Mouse (Mus musculus) liver, embryonic 11.5 days (tissue): ENCODE data around the gene Arv1. TPM values are rescaled to one million over a fixed set of nuclear protein-coding genes. Genes with fewer than 3 reads are reported as not detected.

Experiments
- ATAC-seq: fragments of 200-750 bp; cut with Nextera tagmentation; replicated peaks from 2 replicates; pipeline ENCODE4 v1.8.0; 2017; ENCODE audit warnings: moderate number of reproducible peaks, mild to moderate bottlenecking, moderate TSS enrichment, moderate library complexity; ENCODE audit not compliant: low FRiP score
- DNase-seq: peaks from one replicate; pipeline ENCODE4 v3.0.0-alpha.2; 2017; ENCODE audit warnings: low spot score
- H3K27ac ChIP-seq: fragments of 300-500 bp; sonication (generic); 2 replicates; pipeline ENCODE4 v1.5.1; 2014; ENCODE audit warnings: mild to moderate bottlenecking, low read depth, low read length, control low read depth
- H3K27me3 ChIP-seq: fragments of 300-500 bp; sonication (generic); replicated peaks from 2 replicates; pipeline ENCODE4 v1.6.1; 2014; ENCODE audit warnings: low read length, mixed read lengths; ENCODE audit not compliant: control insufficient read depth, insufficient read depth
- H3K36me3 ChIP-seq: fragments of 300-500 bp; sonication (generic); 2 replicates; pipeline ENCODE4 v1.6.1; 2014; ENCODE audit warnings: mild to moderate bottlenecking, low read length, moderate library complexity, mixed read lengths; ENCODE audit not compliant: control insufficient read depth, insufficient read depth
- H3K4me1 ChIP-seq: fragments of 300-500 bp; sonication (generic); replicated peaks from 2 replicates; pipeline ENCODE4 v1.6.1; 2014; ENCODE audit warnings: low read length, mixed read lengths; ENCODE audit not compliant: control insufficient read depth, insufficient read depth
- H3K4me2 ChIP-seq: fragments of 300-500 bp; sonication (generic); 2 replicates; pipeline ENCODE4 v1.6.1; 2014; ENCODE audit warnings: mild to moderate bottlenecking, control low read depth, moderate library complexity
- H3K4me3 ChIP-seq: fragments of 300-500 bp; sonication (generic); 2 replicates; pipeline ENCODE4 v1.5.1; 2014; ENCODE audit warnings: low read depth, low read length, control low read depth
- H3K9ac ChIP-seq: fragments of 300-500 bp; sonication (generic); 2 replicates; pipeline ENCODE4 v1.6.1; 2014; ENCODE audit warnings: low read depth, low read length, control low read depth
- H3K9me3 ChIP-seq: fragments of 300-500 bp; sonication (generic); 2 replicates; pipeline ENCODE4 v1.6.1; 2016; ENCODE audit warnings: low read length, inconsistent platforms, mixed read lengths; ENCODE audit not compliant: control insufficient read depth
- WGBS: fragments of 180-500 bp; shearing (Covaris S2); extraction: QIAGEN DNeasy Blood & Tissue Kit; methylation state at CpG from one replicate; pipeline ENCODE4 v1.1.7; 2014; 5-methylcytosine and 5-hydroxymethylcytosine counted together
- polyA plus RNA-seq: library from polyadenylated mRNA; unstranded; fragments of >200 nt; fragmentation: Nextera tagmentation; extraction: Ambion mirVana; gene quantifications from 2 replicates; pipeline ENCODE4 v1.2.1, GENCODE M21; 2014

Arv1 gene
- polyA plus RNA-seq, 1 experiment from 2014 or later: 23.3 TPM

DNA sequence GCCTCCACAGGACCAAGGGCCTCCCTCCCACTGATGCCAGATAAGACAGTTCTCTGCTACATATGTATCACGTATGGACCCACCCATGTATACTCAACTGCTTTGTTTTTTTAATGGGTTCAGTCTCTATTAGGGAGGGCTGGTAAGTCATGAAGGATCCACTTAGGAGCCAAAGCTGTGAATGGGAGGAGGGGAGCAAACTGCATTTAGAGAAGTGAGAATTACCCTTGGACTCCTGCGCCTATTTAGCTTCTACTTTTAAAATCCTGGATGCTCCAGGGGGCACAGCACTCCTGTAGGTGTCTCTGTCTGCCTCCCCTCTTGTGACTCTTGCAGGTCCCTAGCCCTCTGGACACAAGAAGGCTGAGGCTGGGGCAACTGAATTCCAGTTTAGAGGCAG is 34.2 kb downstream of the Arv1 start:
- Histone ChIP-seq H3K4me2 (no peak overlapping the region), H3K9ac (no peak overlapping the region), H3K27ac (no peak overlapping the region), H3K27me3 (peaks cover 33% of the 10 kb centered on the region), H3K4me3 (no peak overlapping the region), H3K9me3 (no peaks in the 10 kb centered on the region), H3K36me3 (no peaks in the 10 kb centered on the region), H3K4me1 (peaks cover 10% of the 10 kb centered on the region)
- DNase-seq (no peak), ATAC-seq (no peak)
- WGBS: 41% methylated on average over 2 of the region's 2 CpGs

DNA sequence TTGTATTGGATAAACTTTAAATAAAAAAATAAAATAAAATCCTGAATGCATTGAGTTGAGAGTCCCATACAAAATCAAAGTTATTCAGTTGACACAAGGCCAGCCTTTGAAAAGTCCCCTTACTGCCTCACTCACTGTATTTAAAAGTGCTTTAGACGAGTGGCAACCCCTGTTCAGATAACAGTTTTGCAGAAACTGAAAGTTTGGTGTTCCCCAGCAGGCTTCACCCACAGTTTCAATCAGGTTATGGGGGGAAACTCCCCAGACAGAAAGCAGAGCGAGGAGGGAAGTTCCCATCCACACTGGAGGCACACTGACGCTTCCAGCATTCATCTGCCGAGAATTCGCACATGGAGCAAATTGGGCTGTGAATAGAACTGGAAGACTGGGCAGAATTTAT is 34.7 kb downstream of the Arv1 start:
- H3K9me3 ChIP-seq: no peaks in the 10 kb centered on the region
- H3K4me2 ChIP-seq: no peak overlapping the region
- DNase-seq (no peak), ATAC-seq (no peak)
- 60% methylated on average over 5 of the region's 5 CpGs for WGBS
- H3K36me3 ChIP-seq: no peaks in the 10 kb centered on the region
- no peak overlapping the region for H3K27ac ChIP-seq
- H3K4me3 ChIP-seq: no peak overlapping the region
- H3K4me1 ChIP-seq: peaks cover 10% of the 10 kb centered on the region
- peaks cover 28% of the 10 kb centered on the region for H3K27me3 ChIP-seq
- no peak overlapping the region for H3K9ac ChIP-seq

DNA sequence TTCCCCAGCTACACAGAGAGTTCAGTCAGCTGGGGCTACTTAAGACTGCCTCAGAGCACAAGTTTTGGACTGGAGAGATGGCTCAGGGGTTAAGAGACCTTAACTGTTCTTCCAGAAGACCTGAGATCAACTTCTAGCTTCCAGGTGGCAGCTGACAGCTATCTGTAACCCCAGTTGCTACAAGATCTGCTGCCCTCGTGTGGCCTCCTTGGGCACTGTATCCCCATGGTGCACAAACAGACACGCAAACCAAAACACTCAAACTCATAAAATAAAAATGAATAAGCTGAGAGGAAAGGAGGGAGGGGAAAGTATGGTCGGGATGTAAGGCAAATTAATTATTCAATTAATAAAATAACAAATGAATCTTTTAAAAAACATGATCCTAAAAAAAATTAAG is 36.6 kb downstream of the Arv1 start:
- ATAC-seq (no peak), DNase-seq (no peak)
- Histone ChIP-seq H3K4me2 (no peak overlapping the region), H3K9ac (no peak overlapping the region), H3K4me3 (no peak overlapping the region), H3K27ac (no peak overlapping the region), H3K4me1 (peaks cover 5% of the 10 kb centered on the region; the same call in 1 of the 2 replicates), H3K9me3 (no peaks in the 10 kb centered on the region), H3K36me3 (no peaks in the 10 kb centered on the region), H3K27me3 (peaks cover 9% of the 10 kb centered on the region)
- 27% methylated on average over 3 of the region's 3 CpGs for WGBS

DNA sequence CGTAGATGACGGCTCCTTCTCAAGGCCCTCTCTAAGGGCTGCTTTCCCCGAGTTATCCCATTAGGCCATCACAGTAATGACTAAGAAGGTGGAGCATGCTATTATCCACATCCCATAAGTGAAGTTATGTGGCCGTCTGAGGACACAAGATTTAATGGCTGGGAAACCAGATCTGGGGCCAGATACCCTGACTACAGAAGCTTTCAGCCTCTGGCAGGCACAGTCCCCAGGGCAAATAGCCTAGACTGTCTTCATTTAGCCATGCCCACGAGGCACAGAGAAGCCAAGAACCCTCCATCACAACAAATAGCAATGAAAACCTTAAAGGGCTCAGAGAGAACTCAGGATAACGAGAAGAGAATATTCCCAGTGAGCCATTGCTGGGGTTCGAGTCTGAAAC is 41.1 kb downstream of the Arv1 start:
- ATAC-seq (no peak), DNase-seq (no peak)
- Histone ChIP-seq H3K4me2 (no peak overlapping the region), H3K9ac (no peak overlapping the region), H3K27ac (no peak overlapping the region), H3K4me1 (no peaks in the 10 kb centered on the region), H3K36me3 (no peaks in the 10 kb centered on the region), H3K4me3 (no peak overlapping the region), H3K27me3 (no peaks in the 10 kb centered on the region; the same call in 1 of the 2 replicates), H3K9me3 (no peaks in the 10 kb centered on the region)
- WGBS: 68% methylated on average over 7 of the region's 7 CpGs

DNA sequence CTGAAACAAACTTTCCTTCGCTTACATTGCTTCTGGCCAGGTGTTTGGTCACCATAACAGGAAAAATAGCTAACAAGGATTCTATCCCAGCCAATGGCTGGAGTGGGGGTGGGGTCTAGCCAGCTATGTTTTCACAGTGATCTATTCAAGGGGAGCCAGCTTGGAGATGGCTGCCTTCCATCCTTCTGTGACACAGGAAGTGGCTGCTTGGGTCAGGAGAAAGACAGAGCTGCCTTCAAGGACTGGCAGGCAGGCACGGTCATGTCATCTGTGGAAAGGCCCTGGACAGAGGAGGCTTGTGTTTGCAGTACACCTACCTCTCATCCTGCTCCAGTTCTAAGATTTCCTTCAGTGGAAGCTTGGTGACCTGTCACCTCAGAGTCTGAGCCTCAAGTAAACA is 50.5 kb downstream of the Arv1 start:
- no peak overlapping the region for H3K27ac ChIP-seq
- DNase-seq (no peak), ATAC-seq (no peak)
- WGBS: 58% methylated on average over 2 of the region's 2 CpGs
- no peak overlapping the region for H3K9ac ChIP-seq
- H3K27me3 ChIP-seq: 0 out of 2 replicates have a peak, but pooled peaks cover 6% of the 10 kb centered on the region
- H3K4me3 ChIP-seq: no peak overlapping the region
- no peaks in the 10 kb centered on the region for H3K36me3 ChIP-seq
- H3K4me1 ChIP-seq: no peaks in the 10 kb centered on the region
- H3K4me2 ChIP-seq: no peak overlapping the region
- H3K9me3 ChIP-seq: no peaks in the 10 kb centered on the region

DNA sequence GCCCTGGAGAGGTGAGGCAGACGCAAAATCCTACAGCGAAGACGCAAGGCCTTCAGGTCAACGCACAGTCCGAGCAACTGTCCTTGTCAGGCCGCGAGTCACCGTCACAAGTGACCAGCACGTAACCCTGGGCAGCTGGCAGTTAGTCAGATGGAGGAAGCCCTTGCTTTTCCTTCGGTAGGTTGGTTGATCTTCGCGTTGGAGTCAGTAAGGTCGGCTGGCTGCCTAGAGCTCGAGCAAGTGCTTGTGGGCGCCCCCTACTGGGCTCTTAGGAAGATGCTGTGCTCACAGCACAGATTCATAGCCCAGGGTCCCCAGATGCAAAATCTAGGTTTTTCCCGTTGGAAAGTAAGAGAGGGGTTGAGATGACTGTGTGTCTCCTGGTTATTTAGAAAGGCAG is 53.8 kb downstream of the Arv1 start:
- 14% methylated on average over 16 of the region's 16 CpGs for WGBS
- Histone ChIP-seq H3K9ac (no peak overlapping the region), H3K36me3 (no peaks in the 10 kb centered on the region), H3K4me1 (no peaks in the 10 kb centered on the region), H3K27me3 (0 out of 2 replicates have a peak, but pooled peaks cover 6% of the 10 kb centered on the region), H3K9me3 (no peaks in the 10 kb centered on the region), H3K4me3 (no peak overlapping the region), H3K4me2 (peak overlapping the region; percentile 40), H3K27ac (no peak overlapping the region)
- DNase-seq (peak; percentile 66), ATAC-seq (no peak; the same call in 1 of the 2 replicates)

DNA sequence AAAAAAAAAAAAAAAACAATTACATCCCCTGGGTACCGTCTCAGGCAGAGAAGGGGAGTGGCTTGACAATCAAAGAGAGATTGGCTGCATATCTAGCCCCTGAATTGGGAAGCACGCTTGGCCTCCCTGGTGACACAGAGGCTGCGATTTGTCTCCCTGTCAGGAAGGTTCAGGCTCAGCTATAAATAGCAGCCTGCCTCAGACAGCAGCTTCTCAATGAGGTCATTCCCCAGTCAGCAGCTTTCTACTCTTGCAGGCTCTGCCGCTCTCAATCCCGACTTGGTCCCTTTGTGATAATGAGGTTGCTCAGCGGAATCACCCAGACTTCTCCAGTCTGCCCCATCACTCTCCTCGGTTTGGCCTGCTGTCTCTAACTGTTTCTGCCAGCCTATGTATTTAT is 58.3 kb downstream of the Arv1 start:
- Histone ChIP-seq H3K9ac (no peak overlapping the region), H3K27me3 (peaks cover 4% of the 10 kb centered on the region; the same call in 1 of the 2 replicates), H3K4me3 (no peak overlapping the region), H3K36me3 (no peaks in the 10 kb centered on the region), H3K4me1 (no peaks in the 10 kb centered on the region; the same call in 1 of the 2 replicates), H3K27ac (no peak overlapping the region), H3K4me2 (no peak overlapping the region), H3K9me3 (no peaks in the 10 kb centered on the region)
- ATAC-seq (no peak), DNase-seq (no peak)
- 13% methylated on average over 7 of the region's 7 CpGs for WGBS

DNA sequence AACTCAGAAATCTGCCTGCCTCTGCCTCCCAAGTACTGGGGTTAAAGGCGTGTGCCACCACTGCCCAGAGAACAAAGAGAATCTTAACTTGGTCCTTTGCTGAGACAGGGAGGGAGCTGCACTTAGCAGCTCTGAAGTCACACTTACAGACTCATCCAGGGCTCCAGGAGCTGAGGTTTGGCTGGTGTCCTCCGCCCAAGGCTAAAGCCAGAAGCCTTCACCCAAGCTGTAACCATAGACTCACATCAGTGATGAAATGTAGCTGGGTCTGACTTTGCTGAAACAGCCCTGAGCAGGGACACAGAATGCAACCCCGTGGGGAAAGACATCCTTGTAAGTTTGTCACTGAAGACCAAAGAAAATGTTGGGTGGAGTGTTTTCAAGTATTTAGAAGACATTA is 60.5 kb downstream of the Arv1 start:
- Histone ChIP-seq H3K4me1 (no peaks in the 10 kb centered on the region; the same call in 1 of the 2 replicates), H3K9me3 (no peaks in the 10 kb centered on the region), H3K36me3 (no peaks in the 10 kb centered on the region), H3K4me3 (no peak overlapping the region), H3K27ac (no peak overlapping the region), H3K4me2 (no peak overlapping the region), H3K9ac (no peak overlapping the region), H3K27me3 (peaks cover 4% of the 10 kb centered on the region; the same call in 1 of the 2 replicates)
- 69% methylated on average over 3 of the region's 3 CpGs for WGBS
- ATAC-seq (no peak), DNase-seq (no peak)

DNA sequence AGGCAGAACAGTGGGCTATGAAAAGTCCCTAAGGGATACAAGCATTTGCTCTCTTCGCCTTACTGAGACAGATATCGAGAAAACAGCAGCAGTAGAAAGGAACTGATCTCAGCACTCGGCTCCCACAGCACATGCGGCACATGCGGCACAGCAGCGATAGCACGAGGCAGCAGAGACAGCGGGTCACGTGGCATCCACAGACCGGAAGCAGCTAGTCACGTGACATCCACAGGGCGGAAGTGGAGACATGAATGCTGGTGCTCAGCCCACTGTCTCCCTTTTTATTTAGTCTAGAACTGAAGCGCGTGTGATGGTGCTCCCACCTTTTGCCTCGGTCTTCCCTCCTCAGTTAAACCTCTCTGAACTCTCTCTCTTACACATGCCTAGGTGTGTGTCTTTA is 61.3 kb downstream of the Arv1 start:
- Histone ChIP-seq H3K36me3 (no peaks in the 10 kb centered on the region), H3K9me3 (no peaks in the 10 kb centered on the region), H3K4me2 (no peak overlapping the region), H3K4me3 (no peak overlapping the region), H3K9ac (no peak overlapping the region), H3K27me3 (peaks cover 4% of the 10 kb centered on the region; the same call in 1 of the 2 replicates), H3K27ac (no peak overlapping the region), H3K4me1 (no peaks in the 10 kb centered on the region; the same call in 1 of the 2 replicates)
- DNase-seq (no peak), ATAC-seq (no peak)
- WGBS: 83% methylated on average over 15 of the region's 15 CpGs
